10 mouse cellular contexts compared by ENCODE assay signal in the genomic region with DNA sequence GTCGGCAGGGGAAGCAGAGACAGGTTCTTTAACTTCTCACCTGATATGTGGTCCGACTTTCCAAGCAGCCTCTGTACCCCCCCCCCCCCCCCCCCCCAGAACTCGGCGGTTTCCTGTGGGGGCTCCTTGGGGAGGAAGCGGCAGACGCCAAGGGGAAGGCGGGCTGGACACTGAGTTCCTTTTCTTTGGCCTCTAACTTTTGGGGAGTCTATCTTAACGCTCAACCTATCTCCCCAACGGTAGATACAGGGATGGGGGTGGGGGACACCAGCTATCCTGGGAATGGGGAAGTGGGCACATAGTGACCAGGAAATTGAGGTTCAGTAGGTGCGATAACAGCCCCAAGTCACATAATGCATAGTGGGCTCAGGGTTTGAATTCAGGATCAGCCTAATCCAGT. TPM values are rescaled to one million over a fixed set of nuclear protein-coding genes. Genes with fewer than 3 reads are reported as not detected.
DNase-seq lines count a peak whose midpoint lies in the region; ATAC-seq and TF ChIP-seq lines count a peak whose summit lies in the region.
"Had no signal": no experiment of that assay in that cellular context is flagged by ENCODE, and none has a peak within 500 bp of the region (broad histone marks: within the 10 kb centered on the region; RNA-seq: fewer than 3 reads in every experiment).

No protein-coding gene starts in this region.

- no peak for TF ChIP-seq CTCF in layer of hippocampus, adult 2 months (conservative IDR thresholded peaks at IDR 0.05)

- DNase-seq in layer of hippocampus, adult 2 months (ENCODE audit: low spot score in 2 of 2): no peak
- DNase-seq in layer of hippocampus, adult 18-20 months (ENCODE audit: low spot score in 2 of 2): no peak
- no peak for DNase-seq in limb, embryonic 10.5 days (ENCODE audit: low spot score)
- no peak for DNase-seq in c-Kit-positive CD71-positive TER-119-positive erythroid progenitor cells, embryonic 14.5 days (ENCODE audit: low spot score)
- DNase-seq in ovary, postnatal 14 days (ENCODE audit: low spot score): no peak
- no peak for DNase-seq in embryo, embryonic 9.5 days (ENCODE audit: extremely low spot score)
- DNase-seq: thymus, adult 2 months had no signal

- H3K27me3 ChIP-seq in embryonic facial prominence, embryonic 12.5 days: peaks cover 15% of the 10 kb centered on the region
- peaks cover 20% of the 10 kb centered on the region for H3K27me3 ChIP-seq in limb, embryonic 10.5 days (ENCODE audit: low read depth, poor library complexity, severe bottlenecking)
- H3K27me3 ChIP-seq in neural tube, embryonic 13.5 days: peaks cover 37% of the 10 kb centered on the region

- ATAC-seq in embryonic facial prominence, embryonic 12.5 days (ENCODE audit: insufficient number of reproducible peaks, insufficient read depth, low FRiP score, low TSS enrichment): no peak
- no peak for ATAC-seq in neural tube, embryonic 13.5 days (ENCODE audit: low read depth)
- ATAC-seq: activated CD4-positive, CD25-positive, alpha-beta regulatory T cell, adult 4 months had no signal

- peak overlapping the region; percentile 57 for H3K4me3 ChIP-seq in layer of hippocampus, adult 2 months
- peak overlapping the region; percentile 42 for H3K4me3 ChIP-seq in embryonic facial prominence, embryonic 12.5 days
- H3K4me3 ChIP-seq in limb, embryonic 10.5 days: peak overlapping the region; percentile 57
- peak overlapping the region; percentile 38 for H3K4me3 ChIP-seq in neural tube, embryonic 13.5 days

- peaks cover 14% of the 10 kb centered on the region; the same call in 1 of the 2 replicates for H3K4me1 ChIP-seq in embryonic facial prominence, embryonic 12.5 days
- peaks cover 24% of the 10 kb centered on the region for H3K4me1 ChIP-seq in limb, embryonic 10.5 days
- peaks cover 21% of the 10 kb centered on the region for H3K4me1 ChIP-seq in neural tube, embryonic 13.5 days (replicated peaks)

- H3K27ac ChIP-seq in layer of hippocampus, adult 2 months: peak overlapping the region; percentile 75
- H3K27ac ChIP-seq in embryonic facial prominence, embryonic 12.5 days: no peak overlapping the region
- 0 out of 2 replicates have a peak overlapping the region, but pooled peaks have one; percentile 44 for H3K27ac ChIP-seq in limb, embryonic 10.5 days
- H3K27ac ChIP-seq in neural tube, embryonic 13.5 days (replicated peaks): no peak overlapping the region

- WGBS in embryonic facial prominence, embryonic 12.5 days: 31% methylated on average over 9 of the region's 10 CpGs
- WGBS in limb, embryonic 10.5 days: 34% methylated on average over 10 of the region's 10 CpGs
- WGBS in neural tube, embryonic 13.5 days: 42% methylated on average over 8 of the region's 10 CpGs

- H3K36me3 ChIP-seq in embryonic facial prominence, embryonic 12.5 days: no peaks in the 10 kb centered on the region
- H3K36me3 ChIP-seq in limb, embryonic 10.5 days: no peaks in the 10 kb centered on the region
- H3K36me3 ChIP-seq in neural tube, embryonic 13.5 days: no peaks in the 10 kb centered on the region

- H3K9me3 ChIP-seq in embryonic facial prominence, embryonic 12.5 days: no peaks in the 10 kb centered on the region
- H3K9me3 ChIP-seq in limb, embryonic 10.5 days (replicated peaks): no peaks in the 10 kb centered on the region
- H3K9me3 ChIP-seq in neural tube, embryonic 13.5 days: no peaks in the 10 kb centered on the region

- H3K9ac ChIP-seq in embryonic facial prominence, embryonic 12.5 days: peak overlapping the region; percentile 22; the same call in 1 of the 2 replicates
- H3K9ac ChIP-seq in neural tube, embryonic 13.5 days: peak overlapping the region; percentile 67

- peak overlapping the region; percentile 80 for H3K4me2 ChIP-seq in embryonic facial prominence, embryonic 12.5 days (replicated peaks)
- peak overlapping the region; percentile 63 for H3K4me2 ChIP-seq in neural tube, embryonic 13.5 days

RNA-seq across cellular contexts. Expression of a gene that starts 0.7 kb away (rescaled TPM):
- total RNA-seq in layer of hippocampus, adult 2 months (2021): 10 to 100 TPM; 17.1 to 19.1 TPM
- total RNA-seq in layer of hippocampus, adult 18-20 months (2021): 10 to 100 TPM; 17.9 to 18.0 TPM
- 6.7 and 8.9 TPM in 2 replicates for polyA plus RNA-seq in embryonic facial prominence, embryonic 12.5 days (2016; fragmentation: Nextera tagmentation; extraction: Ambion mirVana)
- polyA plus RNA-seq in limb, embryonic 10.5 days (2016; fragmentation: Nextera tagmentation; extraction: Ambion mirVana): 2.9 and 3.3 TPM in 2 replicates
- 5.8 and 6.8 TPM in 2 replicates for polyA plus RNA-seq in neural tube, embryonic 13.5 days (2015; fragmentation: Nextera tagmentation; extraction: Ambion mirVana)

Comparison
In these comparisons a context has a peak if more than half of its experiments do, and no peak if none do; other contexts are left out.
1. H3K27ac ChIP-seq: peak in layer of hippocampus, adult 2 months (single experiment) and limb, embryonic 10.5 days (single experiment); none in embryonic facial prominence, embryonic 12.5 days (single experiment) and neural tube, embryonic 13.5 days (single experiment).
2. Peak in every context shown above with its lines, with median percentiles within 50 percentile points of each other: H3K4me3 ChIP-seq.